Mouse (Mus musculus): ENCODE data around the gene Nsl1. TPM values are rescaled to one million over a fixed set of nuclear protein-coding genes. Genes with fewer than 3 reads are reported as not detected.

The Nsl1 gene
- total RNA-seq, 1 experiment = 24.3 TPM

- H3K9me3 ChIP-seq (ENCODE audit: control insufficient read depth, insufficient read depth, low read depth, low read length) = no peaks in the 10 kb centered on the region
- in situ Hi-C loops (cut with MboI; ENCODE audit: low sequenced_read_pairs in 2 of 2, unreplicated experiment in 2 of 2) = no loop called here
- H3K27ac ChIP-seq (ENCODE audit: insufficient read depth, low read depth, low read length, poor library complexity, severe bottlenecking) = no peak overlapping the region
- no peak for TF ChIP-seq ZNF384 (IDR thresholded peaks at IDR 0.05; ENCODE audit: low read depth, low read length)
- H3K4me1 ChIP-seq (ENCODE audit: control insufficient read depth in 2 of 2, insufficient read depth in 2 of 2, low read length in 2 of 2, poor library complexity in 1 of 2) = no peaks in the 10 kb centered on the region
- no peak overlapping the region for H3K9ac ChIP-seq (ENCODE audit: insufficient read depth, low read depth, low read length, poor library complexity, severe bottlenecking)
- no peak for DNase-seq (ENCODE audit: low read depth, low spot score)
- no peaks in the 10 kb centered on the region for H3K36me3 ChIP-seq (ENCODE audit: control insufficient read depth, insufficient read depth, low read length, poor library complexity, severe bottlenecking)
- H3K4me3 ChIP-seq (ENCODE audit: insufficient read depth in 1 of 2, low read depth in 1 of 2, low read length in 2 of 2, poor library complexity in 1 of 2, severe bottlenecking in 1 of 2) = no peak overlapping the region
These were observed 20.1 kb upstream of the Nsl1 start for GRCm38 (mm10) chr1:191042688-191043087.

GRCm38 (mm10) chr1:191045264-191045663 lies 17.5 kb upstream of the Nsl1 start:
- Histone ChIP-seq H3K4me3 (ENCODE audit: insufficient read depth in 1 of 2, low read depth in 1 of 2, low read length in 2 of 2, poor library complexity in 1 of 2, severe bottlenecking in 1 of 2) (no peak overlapping the region), H3K9me3 (ENCODE audit: control insufficient read depth, insufficient read depth, low read depth, low read length) (no peaks in the 10 kb centered on the region), H3K36me3 (ENCODE audit: control insufficient read depth, insufficient read depth, low read length, poor library complexity, severe bottlenecking) (no peaks in the 10 kb centered on the region), H3K9ac (ENCODE audit: insufficient read depth, low read depth, low read length, poor library complexity, severe bottlenecking) (no peak overlapping the region), H3K27ac (ENCODE audit: insufficient read depth, low read depth, low read length, poor library complexity, severe bottlenecking) (no peak overlapping the region), H3K4me1 (ENCODE audit: control insufficient read depth in 2 of 2, insufficient read depth in 2 of 2, low read length in 2 of 2, poor library complexity in 1 of 2) (no peaks in the 10 kb centered on the region)
- in situ Hi-C loops (cut with MboI; ENCODE audit: low sequenced_read_pairs in 2 of 2, unreplicated experiment in 2 of 2) = no loop called here
- no peak for DNase-seq (ENCODE audit: low read depth, low spot score)
- TF ChIP-seq ZC3H11A (IDR thresholded peaks at IDR 0.05; ENCODE audit: borderline replicate concordance, low read depth, low read length) = no peak
- TF ChIP-seq HCFC1 (IDR thresholded peaks at IDR 0.05; ENCODE audit: borderline replicate concordance, insufficient read depth, low read length) = no peak
- TF ChIP-seq CHD2 (IDR thresholded peaks at IDR 0.05; ENCODE audit: low read depth, low read length) = no peak

- Histone ChIP-seq H3K4me3 (ENCODE audit: insufficient read depth in 1 of 2, low read depth in 1 of 2, low read length in 2 of 2, poor library complexity in 1 of 2, severe bottlenecking in 1 of 2) (no peak overlapping the region), H3K27ac (ENCODE audit: insufficient read depth, low read depth, low read length, poor library complexity, severe bottlenecking) (no peak overlapping the region), H3K9ac (ENCODE audit: insufficient read depth, low read depth, low read length, poor library complexity, severe bottlenecking) (no peak overlapping the region), H3K36me3 (ENCODE audit: control insufficient read depth, insufficient read depth, low read length, poor library complexity, severe bottlenecking) (no peaks in the 10 kb centered on the region), H3K9me3 (ENCODE audit: control insufficient read depth, insufficient read depth, low read depth, low read length) (no peaks in the 10 kb centered on the region), H3K4me1 (ENCODE audit: control insufficient read depth in 2 of 2, insufficient read depth in 2 of 2, low read length in 2 of 2, poor library complexity in 1 of 2) (no peaks in the 10 kb centered on the region)
- no peak for TF ChIP-seq ZNF384 (IDR thresholded peaks at IDR 0.05; ENCODE audit: low read depth, low read length)
- TF ChIP-seq CHD2 (IDR thresholded peaks at IDR 0.05; ENCODE audit: low read depth, low read length) = no peak
- TF ChIP-seq HCFC1 (IDR thresholded peaks at IDR 0.05; ENCODE audit: borderline replicate concordance, insufficient read depth, low read length) = no peak
- TF ChIP-seq MAFK (IDR thresholded peaks at IDR 0.05; ENCODE audit: insufficient read depth, low read depth, low read length) = no peak
- no peak for TF ChIP-seq ZC3H11A (IDR thresholded peaks at IDR 0.05; ENCODE audit: borderline replicate concordance, low read depth, low read length)
- in situ Hi-C loops (cut with MboI; ENCODE audit: low sequenced_read_pairs in 2 of 2, unreplicated experiment in 2 of 2) = no loop called here
- no peak for DNase-seq (ENCODE audit: low read depth, low spot score)
These were observed 16.5 kb upstream of the Nsl1 start for GRCm38 (mm10) chr1:191046231-191046824.

- peaks cover 0 to 2% of the 10 kb centered on the region in 2 experiments; a peak in 1 of 4 replicates for H3K4me1 ChIP-seq (ENCODE audit: control insufficient read depth in 2 of 2, insufficient read depth in 2 of 2, low read length in 2 of 2, poor library complexity in 1 of 2)
- no peaks in the 10 kb centered on the region for H3K9me3 ChIP-seq (ENCODE audit: control insufficient read depth, insufficient read depth, low read depth, low read length)
- H3K4me3 ChIP-seq (ENCODE audit: insufficient read depth in 1 of 2, low read depth in 1 of 2, low read length in 2 of 2, poor library complexity in 1 of 2, severe bottlenecking in 1 of 2) = no peak overlapping the region
- no peak for TF ChIP-seq CHD2 (IDR thresholded peaks at IDR 0.05; ENCODE audit: low read depth, low read length)
- TF ChIP-seq ZC3H11A (IDR thresholded peaks at IDR 0.05; ENCODE audit: borderline replicate concordance, low read depth, low read length) = no peak
- TF ChIP-seq ZNF384 (IDR thresholded peaks at IDR 0.05; ENCODE audit: low read depth, low read length) = no peak
- no peak for TF ChIP-seq HCFC1 (IDR thresholded peaks at IDR 0.05; ENCODE audit: borderline replicate concordance, insufficient read depth, low read length)
- TF ChIP-seq MAFK (IDR thresholded peaks at IDR 0.05; ENCODE audit: insufficient read depth, low read depth, low read length) = no peak
- no peak overlapping the region for H3K27ac ChIP-seq (ENCODE audit: insufficient read depth, low read depth, low read length, poor library complexity, severe bottlenecking)
- no peak for DNase-seq (ENCODE audit: low read depth, low spot score)
- in situ Hi-C loops (cut with MboI; ENCODE audit: low sequenced_read_pairs in 2 of 2, unreplicated experiment in 2 of 2) = no loop called here
- H3K36me3 ChIP-seq (ENCODE audit: control insufficient read depth, insufficient read depth, low read length, poor library complexity, severe bottlenecking) = no peaks in the 10 kb centered on the region
- no peak overlapping the region for H3K9ac ChIP-seq (ENCODE audit: insufficient read depth, low read depth, low read length, poor library complexity, severe bottlenecking)
These were observed 9.3 kb upstream of the Nsl1 start for GRCm38 (mm10) chr1:191053555-191053954.

GRCm38 (mm10) chr1:191054870-191055532 lies 7.8 kb upstream of the Nsl1 start:
- TF ChIP-seq MAFK (IDR thresholded peaks at IDR 0.05; ENCODE audit: insufficient read depth, low read depth, low read length) = peak; percentile 52; the same call in 1 of the 2 replicates
- TF ChIP-seq HCFC1 (IDR thresholded peaks at IDR 0.05; ENCODE audit: borderline replicate concordance, insufficient read depth, low read length) = no peak
- Histone ChIP-seq H3K36me3 (ENCODE audit: control insufficient read depth, insufficient read depth, low read length, poor library complexity, severe bottlenecking) (no peaks in the 10 kb centered on the region), H3K4me3 (ENCODE audit: insufficient read depth in 1 of 2, low read depth in 1 of 2, low read length in 2 of 2, poor library complexity in 1 of 2, severe bottlenecking in 1 of 2) (no peak overlapping the region), H3K9me3 (ENCODE audit: control insufficient read depth, insufficient read depth, low read depth, low read length) (no peaks in the 10 kb centered on the region), H3K27ac (ENCODE audit: insufficient read depth, low read depth, low read length, poor library complexity, severe bottlenecking) (no peak overlapping the region), H3K9ac (ENCODE audit: insufficient read depth, low read depth, low read length, poor library complexity, severe bottlenecking) (no peak overlapping the region), H3K4me1 (ENCODE audit: control insufficient read depth in 2 of 2, insufficient read depth in 2 of 2, low read length in 2 of 2, poor library complexity in 1 of 2) (peaks cover 0 to 2% of the 10 kb centered on the region in 2 experiments; a peak in 1 of 4 replicates)
- no peak for DNase-seq (ENCODE audit: low read depth, low spot score)
- in situ Hi-C loops (cut with MboI; ENCODE audit: low sequenced_read_pairs in 2 of 2, unreplicated experiment in 2 of 2) = no loop called here

Data from ES-E14 (cell line).